Mouse (Mus musculus) MEL (cell line): ENCODE measurements around the gene Nr2c1. TPM values are rescaled to one million over a fixed set of nuclear protein-coding genes. Genes with fewer than 3 reads are reported as not detected.

ENCODE experiments used
- DNase-seq: peaks from one replicate; pipeline ENCODE4 v3.0.0; 2011; ENCODE audit warnings: low read depth, low spot score
- H3K27ac ChIP-seq: 2 replicates; pipeline ENCODE4 v1.5.1; 2012; ENCODE audit warnings: low read depth, mild to moderate bottlenecking, control low read depth, low read length, moderate library complexity; ENCODE audit not compliant: control insufficient read depth
- H3K27me3 ChIP-seq, 2 experiments: fragments of 150-350 bp in 1 of 2; sonication (generic) in 1 of 2; 2 replicates each; pipeline ENCODE4 v1.6.1; 2012; ENCODE audit warnings: low read length in 2 of 2, mild to moderate bottlenecking in 2 of 2, improper control_type of control experiment in 1 of 2, moderate library complexity in 1 of 2; ENCODE audit not compliant: insufficient read depth in 2 of 2, control insufficient read depth in 1 of 2
- H3K36me3 ChIP-seq, 2 experiments: 2 replicates each; pipeline ENCODE4 v1.6.1; 2012 to 2014; ENCODE audit warnings: low read length in 2 of 2, improper control_type of control experiment in 1 of 2, inconsistent platforms in 1 of 2, mild to moderate bottlenecking in 1 of 2; ENCODE audit not compliant: insufficient read depth in 2 of 2, control insufficient read depth in 1 of 2
- H3K4me1 ChIP-seq, 2 experiments: fragments of 150-350 bp in 1 of 2; sonication (generic) in 1 of 2; 2 replicates each; pipeline ENCODE4 v1.6.1; 2012; ENCODE audit warnings: low read length in 2 of 2, improper control_type of control experiment in 1 of 2, mild to moderate bottlenecking in 1 of 2; ENCODE audit not compliant: insufficient read depth in 2 of 2, control insufficient read depth in 1 of 2
- H3K4me3 ChIP-seq, 2 experiments: fragments of 150-350 bp in 1 of 2; sonication (generic) in 1 of 2; 2 replicates each; pipeline ENCODE4 v1.5.1; 2012; ENCODE audit warnings: low read depth in 2 of 2, low read length in 2 of 2, mild to moderate bottlenecking in 2 of 2, moderate library complexity in 2 of 2, control low read depth in 1 of 2, improper control_type of control experiment in 1 of 2; ENCODE audit not compliant: control insufficient read depth in 1 of 2, insufficient read depth in 1 of 2
- H3K79me2 ChIP-seq: 2 replicates; pipeline ENCODE4 v1.6.1; 2012; ENCODE audit warnings: mild to moderate bottlenecking, low read length, moderate library complexity; ENCODE audit not compliant: control insufficient read depth, poor library complexity, insufficient read depth
- H3K9ac ChIP-seq: 2 replicates; pipeline ENCODE4 v1.6.1; 2012; ENCODE audit warnings: low read depth, mild to moderate bottlenecking, control low read depth, low read length, moderate library complexity; ENCODE audit not compliant: control insufficient read depth, poor library complexity, severe bottlenecking
- H3K9me3 ChIP-seq: fragments of 150-350 bp; sonication (generic); replicated peaks from 2 replicates; pipeline ENCODE4 v1.6.1; 2012; ENCODE audit warnings: mild to moderate bottlenecking, low read length, improper control_type of control experiment, moderate library complexity; ENCODE audit not compliant: insufficient read depth
- BHLHE40 ChIP-seq: IDR thresholded peaks from 2 replicates; pipeline ENCODE4 v1.6.1; 2012; ENCODE audit warnings: low read depth, mild to moderate bottlenecking, inconsistent platforms, low read length, improper control_type of control experiment, borderline replicate concordance
- CHD2 ChIP-seq: IDR thresholded peaks from 2 replicates; pipeline ENCODE4 v1.6.1; 2011; ENCODE audit warnings: low read length, improper control_type of control experiment
- ELF1 ChIP-seq: IDR thresholded peaks from 2 replicates; pipeline ENCODE4 v1.6.1; 2014; ENCODE audit warnings: low read depth, mild to moderate bottlenecking, inconsistent platforms, low read length, improper control_type of control experiment, moderate library complexity
- EP300 ChIP-seq, 2 experiments: IDR thresholded peaks; 2 replicates each; pipeline ENCODE4 v1.6.1; 2011; ENCODE audit warnings: improper control_type of control experiment in 2 of 2, low read length in 2 of 2, low read depth in 1 of 2, mild to moderate bottlenecking in 1 of 2
- ETS1 ChIP-seq: IDR thresholded peaks from 2 replicates; pipeline ENCODE4 v1.6.1; 2012; ENCODE audit warnings: low read depth, mild to moderate bottlenecking, inconsistent platforms, low read length, improper control_type of control experiment, moderate library complexity
- GATA1 ChIP-seq: IDR thresholded peaks from 2 replicates; pipeline ENCODE4 v1.6.1; 2011; ENCODE audit warnings: low read depth, low read length, improper control_type of control experiment
- HCFC1 ChIP-seq: IDR thresholded peaks from 2 replicates; pipeline ENCODE4 v1.6.1; 2012; ENCODE audit warnings: low read depth, mild to moderate bottlenecking, inconsistent platforms, low read length, improper control_type of control experiment, moderate library complexity
- KAT2A ChIP-seq: conservative IDR thresholded peaks from 2 replicates; pipeline ENCODE4 v1.6.1; 2012; ENCODE audit warnings: low read depth, low read length, improper control_type of control experiment, inconsistent platforms
- MAFK ChIP-seq: IDR thresholded peaks from 2 replicates; pipeline ENCODE4 v1.6.1; 2011; ENCODE audit warnings: low read depth, mild to moderate bottlenecking, low read length, improper control_type of control experiment, borderline replicate concordance
- MAX ChIP-seq: IDR thresholded peaks from 2 replicates; pipeline ENCODE4 v1.6.1; 2011; ENCODE audit warnings: low read length, improper control_type of control experiment
- MAZ ChIP-seq: IDR thresholded peaks from 2 replicates; pipeline ENCODE4 v1.6.1; 2012; ENCODE audit warnings: low read depth, mild to moderate bottlenecking, inconsistent platforms, low read length, improper control_type of control experiment
- MYB ChIP-seq: IDR thresholded peaks from 2 replicates; pipeline ENCODE4 v1.6.1; 2011; ENCODE audit warnings: mild to moderate bottlenecking, low read depth, low read length, improper control_type of control experiment
- MYC ChIP-seq: IDR thresholded peaks from 2 replicates; pipeline ENCODE4 v1.6.1; 2011; ENCODE audit warnings: low read depth, mild to moderate bottlenecking, low read length, improper control_type of control experiment, moderate library complexity
- NRF1 ChIP-seq: IDR thresholded peaks from 2 replicates; pipeline ENCODE4 v1.6.1; 2014; ENCODE audit warnings: low read depth, mild to moderate bottlenecking, inconsistent platforms, low read length, improper control_type of control experiment, moderate library complexity; ENCODE audit not compliant: poor library complexity, insufficient read depth, severe bottlenecking
- POLR2AphosphoS2 ChIP-seq: IDR thresholded peaks from 2 replicates; pipeline ENCODE4 v1.6.1; 2011; ENCODE audit warnings: low read length, improper control_type of control experiment
- RAD21 ChIP-seq: IDR thresholded peaks from 2 replicates; pipeline ENCODE4 v1.6.1; 2011; ENCODE audit warnings: mild to moderate bottlenecking, low read depth, low read length, improper control_type of control experiment
- RCOR1 ChIP-seq: IDR thresholded peaks from 2 replicates; pipeline ENCODE4 v1.6.1; 2012; ENCODE audit warnings: low read depth, mild to moderate bottlenecking, inconsistent platforms, low read length, improper control_type of control experiment
- SIN3A ChIP-seq: IDR thresholded peaks from 2 replicates; pipeline ENCODE4 v1.6.1; 2012; ENCODE audit warnings: low read length, improper control_type of control experiment, inconsistent platforms
- TAL1 ChIP-seq: IDR thresholded peaks from 2 replicates; pipeline ENCODE4 v1.6.1; 2012; ENCODE audit warnings: mild to moderate bottlenecking, inconsistent platforms, low read length, moderate library complexity, mixed read lengths
- TCF12 ChIP-seq: IDR thresholded peaks from 2 replicates; pipeline ENCODE4 v1.6.1; 2014; ENCODE audit warnings: low read depth, mild to moderate bottlenecking, inconsistent platforms, low read length, improper control_type of control experiment, moderate library complexity
- UBTF ChIP-seq: IDR thresholded peaks from 2 replicates; pipeline ENCODE4 v1.6.1; 2012; ENCODE audit warnings: low read depth, mild to moderate bottlenecking, inconsistent platforms, low read length, improper control_type of control experiment, moderate library complexity, borderline replicate concordance; ENCODE audit not compliant: insufficient read depth
- ZKSCAN1 ChIP-seq: IDR thresholded peaks from 2 replicates; pipeline ENCODE4 v1.6.1; 2012; ENCODE audit warnings: low read depth, mild to moderate bottlenecking, inconsistent platforms, low read length, improper control_type of control experiment, moderate library complexity
- ZMIZ1 ChIP-seq: IDR thresholded peaks from 2 replicates; pipeline ENCODE4 v1.6.1; 2012; ENCODE audit warnings: low read depth, mild to moderate bottlenecking, inconsistent platforms, low read length, improper control_type of control experiment, moderate library complexity
- ZNF384 ChIP-seq: IDR thresholded peaks from 2 replicates; pipeline ENCODE4 v1.6.1; 2012; ENCODE audit warnings: low read depth, mild to moderate bottlenecking, inconsistent platforms, low read length, improper control_type of control experiment
- polyA plus RNA-seq, 2 experiments: library from polyadenylated mRNA; stranded (reverse) in 1 of 2; unstranded in 1 of 2; fragments of >175 nt in 1 of 2; fragments of >200 nt in 1 of 2; gene quantifications; 2 replicates each; pipeline versions ENCODE4 v1.2.1 to v1.2.4; 2012; ENCODE audit warnings: low replicate concordance in 2 of 2, low read depth in 1 of 2; ENCODE audit not compliant: insufficient read length in 2 of 2, insufficient read depth in 1 of 2, missing spikeins in 1 of 2
- total RNA-seq: library from RNA; depleted of rRNA; stranded (reverse); fragments of 300-350 nt; gene quantifications from 2 replicates; pipeline ENCODE4 v1.2.3, GENCODE M21; 2012

The Nr2c1 gene
- total and polyA plus RNA-seq, 3 experiments: 3.3 to 5.7 TPM; not detected in 1

DNA sequence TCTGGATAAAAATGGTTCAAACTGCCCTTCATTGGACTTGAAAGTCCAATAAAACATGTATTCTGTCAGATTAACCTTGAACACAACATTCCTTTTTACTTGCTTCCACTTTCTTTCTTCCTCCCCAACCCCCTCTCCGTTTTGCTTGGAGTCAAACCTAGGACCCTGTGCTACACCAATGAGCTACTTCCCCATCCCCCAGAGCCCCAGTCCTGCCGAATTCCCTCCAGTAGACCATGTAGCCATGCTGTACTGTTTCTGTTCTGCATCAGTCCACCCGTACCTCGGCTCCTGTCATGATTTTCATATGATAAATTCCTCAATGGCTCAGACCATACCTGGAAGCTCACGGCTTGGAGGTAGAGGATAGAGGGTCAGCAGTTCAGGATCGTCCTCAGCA lies 83.2 kb downstream of the Nr2c1 start:
- Histone ChIP-seq H3K4me3 (no peak overlapping the region), H3K4me1 (0 out of 4 replicates have a peak, but pooled peaks cover 0 to 4% of the 10 kb centered on the region in 2 experiments), H3K9ac (no peak overlapping the region), H3K27ac (no peak overlapping the region), H3K36me3 (no peaks in the 10 kb centered on the region), H3K79me2 (no peaks in the 10 kb centered on the region), H3K9me3 (no peaks in the 10 kb centered on the region), H3K27me3 (no peaks in the 10 kb centered on the region; a peak in 1 of 4 replicates)
- TF ChIP-seq ZMIZ1 (no peak), TAL1 (no peak), MAZ (no peak), ZNF384 (no peak), NRF1 (no peak), BHLHE40 (no peak), MAFK (no peak), CHD2 (no peak), POLR2AphosphoS2 (no peak), RAD21 (no peak), MAX (no peak), MYC (no peak), HCFC1 (no peak), SIN3A (no peak)
- no peak for DNase-seq

DNA sequence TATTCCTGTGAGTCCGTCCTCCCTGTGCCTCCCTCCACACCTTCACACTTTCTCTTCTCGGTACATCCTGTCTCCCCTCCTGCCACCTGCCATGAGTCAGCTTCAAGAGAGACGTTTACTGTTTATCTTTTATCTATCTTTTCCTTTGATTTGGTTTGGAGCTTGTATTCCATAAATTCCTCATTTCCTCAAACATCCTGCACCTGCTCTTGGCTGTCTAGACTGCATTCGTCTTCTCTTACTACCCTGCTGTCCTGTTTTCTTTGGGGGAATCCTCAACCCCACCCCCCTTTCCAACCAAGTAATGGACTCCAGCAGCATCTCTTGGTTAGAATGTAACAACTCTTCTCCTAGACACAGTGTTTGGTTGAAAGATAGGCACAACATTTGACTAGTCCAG lies 87.4 kb downstream of the Nr2c1 start:
- no peak for DNase-seq
- H3K27me3 ChIP-seq: no peaks in the 10 kb centered on the region; a peak in 1 of 4 replicates
- H3K79me2 ChIP-seq: no peaks in the 10 kb centered on the region
- H3K36me3 ChIP-seq: no peaks in the 10 kb centered on the region
- no peak for TF ChIP-seq MYB
- TF ChIP-seq, all 39 proteins: peak for 0
- H3K27ac ChIP-seq: no peak overlapping the region
- no peaks in the 10 kb centered on the region for H3K9me3 ChIP-seq
- no peak overlapping the region for H3K4me3 ChIP-seq
- 0 out of 4 replicates have a peak, but pooled peaks cover 0 to 4% of the 10 kb centered on the region in 2 experiments for H3K4me1 ChIP-seq
- H3K9ac ChIP-seq: no peak overlapping the region

DNA sequence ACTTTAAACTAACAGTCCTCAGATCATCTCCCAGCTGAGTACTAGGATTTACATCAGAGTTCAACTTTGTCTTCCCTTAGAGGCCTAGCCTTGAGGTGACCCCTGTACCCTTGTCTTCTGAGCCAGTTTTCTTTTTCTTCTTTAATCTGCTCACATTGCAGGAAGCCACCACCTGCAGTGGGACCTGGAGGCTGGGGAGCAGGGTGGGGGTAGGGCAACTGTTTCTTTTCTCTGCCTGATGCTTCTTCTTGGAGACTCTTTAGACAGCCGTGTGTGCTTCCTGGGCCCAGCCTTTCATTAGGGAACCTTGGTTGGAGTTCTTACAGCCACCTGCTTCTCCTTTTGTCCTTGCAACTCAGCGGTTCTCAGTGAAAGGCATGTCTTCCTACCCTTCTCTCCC lies 93.5 kb downstream of the Nr2c1 start:
- no peaks in the 10 kb centered on the region for H3K9me3 ChIP-seq
- no peak overlapping the region for H3K4me3 ChIP-seq
- H3K36me3 ChIP-seq: no peaks in the 10 kb centered on the region
- no peak for TF ChIP-seq POLR2AphosphoS2
- TF ChIP-seq EP300 (IDR thresholded peaks at IDR 0.05; ENCODE audit: low read depth in 1 of 2, low read length in 2 of 2): no peak
- TF ChIP-seq MAZ: no peak
- no peak for TF ChIP-seq MYC
- no peak for TF ChIP-seq MAFK
- TF ChIP-seq KAT2A: no peak
- no peak for TF ChIP-seq MYB
- no peak for TF ChIP-seq GATA1
- no peak for TF ChIP-seq HCFC1
- TF ChIP-seq NRF1: no peak
- TF ChIP-seq ETS1: no peak
- no peak for TF ChIP-seq BHLHE40
- TF ChIP-seq RCOR1: no peak
- TF ChIP-seq ELF1: no peak
- no peak for TF ChIP-seq ZKSCAN1
- TF ChIP-seq TAL1: no peak
- no peak for TF ChIP-seq TCF12
- TF ChIP-seq SIN3A: no peak
- TF ChIP-seq UBTF: no peak
- H3K79me2 ChIP-seq: no peaks in the 10 kb centered on the region
- peaks cover 0 to 3% of the 10 kb centered on the region in 2 experiments; a peak in 2 of 4 replicates for H3K4me1 ChIP-seq
- H3K27me3 ChIP-seq: no peaks in the 10 kb centered on the region
- DNase-seq: no peak
- H3K27ac ChIP-seq: no peak overlapping the region
- no peak overlapping the region for H3K9ac ChIP-seq
